Mouse (Mus musculus) hindbrain, embryonic 13.5 days (tissue): Measurements from ENCODE around the gene Rab34. TPM values are rescaled to one million over a fixed set of nuclear protein-coding genes. Genes with fewer than 3 reads are reported as not detected.
A peak's percentile ranks its signal among the peaks of the same experiment; 100 is the strongest.

Source experiments
- ATAC-seq: fragments of 200-750 bp; cut with Nextera tagmentation; 2 replicates; pipeline ENCODE4 v1.8.0; 2017; ENCODE audit warnings: moderate TSS enrichment; ENCODE audit not compliant: low FRiP score
- H3K27ac ChIP-seq: fragments of 300-500 bp; sonication (generic); 2 replicates; pipeline ENCODE4 v1.5.1; 2015; ENCODE audit warnings: inconsistent platforms, mild to moderate bottlenecking, moderate library complexity
- H3K27me3 ChIP-seq: fragments of 300-500 bp; sonication (generic); 2 replicates; pipeline ENCODE4 v1.6.1; 2015; ENCODE audit warnings: mild to moderate bottlenecking, inconsistent platforms
- H3K36me3 ChIP-seq: fragments of 300-500 bp; sonication (generic); 2 replicates; pipeline ENCODE4 v1.6.1; 2015; ENCODE audit warnings: mild to moderate bottlenecking, inconsistent platforms
- H3K4me1 ChIP-seq: fragments of 300-500 bp; sonication (generic); replicated peaks from 2 replicates; pipeline ENCODE4 v1.6.1; 2015; ENCODE audit warnings: inconsistent platforms
- H3K4me2 ChIP-seq: fragments of 300-500 bp; sonication (generic); 2 replicates; pipeline ENCODE4 v1.6.1; 2015; ENCODE audit warnings: inconsistent platforms, mild to moderate bottlenecking, moderate library complexity
- H3K4me3 ChIP-seq: fragments of 300-500 bp; sonication (generic); 2 replicates; pipeline ENCODE4 v1.5.1; 2015; ENCODE audit warnings: mild to moderate bottlenecking, inconsistent platforms
- H3K9ac ChIP-seq: fragments of 300-500 bp; sonication (generic); 2 replicates; pipeline ENCODE4 v1.6.1; 2015; ENCODE audit warnings: mild to moderate bottlenecking, inconsistent platforms
- H3K9me3 ChIP-seq: fragments of 300-500 bp; sonication (generic); 2 replicates; pipeline ENCODE4 v1.6.1; 2016; ENCODE audit warnings: inconsistent platforms
- WGBS: fragments of 180-500 bp; shearing (Covaris S2); methylation state at CpG from one replicate; pipeline ENCODE4 v1.1.7; 2015; 5-methylcytosine and 5-hydroxymethylcytosine counted together
- microRNA-seq: library from miRNA; unstranded; fragments of <30 nt; microRNA quantifications from one replicate; pipeline ENCODE4, GENCODE M21; 2016
- polyA plus RNA-seq: library from polyadenylated mRNA; unstranded; fragments of >200 nt; fragmentation: Nextera tagmentation; extraction: Ambion mirVana; gene quantifications from 2 replicates; pipeline ENCODE4 v1.2.1, GENCODE M21; 2015

Rab34 gene
- polyA plus RNA-seq, 1 experiment from 2014 or later, result 53.2 TPM

DNA sequence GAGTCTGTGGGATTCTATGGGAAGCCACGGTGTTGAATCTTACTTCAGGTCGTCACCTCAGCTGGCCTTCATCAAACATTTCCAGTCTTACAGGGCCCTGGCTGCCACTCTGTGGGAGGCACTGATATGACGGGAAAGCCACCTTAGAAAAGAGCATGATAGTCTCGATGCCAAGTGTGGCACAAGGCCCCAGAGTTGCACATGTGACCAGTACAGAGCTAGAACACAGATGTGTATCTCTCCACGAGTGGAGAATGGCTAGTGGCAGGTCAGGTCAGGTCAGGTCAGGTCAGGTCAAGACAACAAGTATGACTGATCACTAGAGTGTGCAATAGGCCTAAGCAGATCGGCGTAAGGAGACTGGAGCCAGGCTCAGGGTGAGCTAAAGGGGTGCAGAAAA, 22.4 kb downstream of the Rab34 start:
- Histone ChIP-seq H3K27ac (no peak overlapping the region), H3K4me2 (no peak overlapping the region), H3K4me3 (no peak overlapping the region), H3K4me1 (peaks cover 5% of the 10 kb centered on the region), H3K9me3 (no peaks in the 10 kb centered on the region), H3K9ac (no peak overlapping the region), H3K36me3 (peaks cover 100% of the 10 kb centered on the region), H3K27me3 (no peaks in the 10 kb centered on the region)
- no peak for ATAC-seq
- 70% methylated on average over 7 of the region's 7 CpGs for WGBS

DNA sequence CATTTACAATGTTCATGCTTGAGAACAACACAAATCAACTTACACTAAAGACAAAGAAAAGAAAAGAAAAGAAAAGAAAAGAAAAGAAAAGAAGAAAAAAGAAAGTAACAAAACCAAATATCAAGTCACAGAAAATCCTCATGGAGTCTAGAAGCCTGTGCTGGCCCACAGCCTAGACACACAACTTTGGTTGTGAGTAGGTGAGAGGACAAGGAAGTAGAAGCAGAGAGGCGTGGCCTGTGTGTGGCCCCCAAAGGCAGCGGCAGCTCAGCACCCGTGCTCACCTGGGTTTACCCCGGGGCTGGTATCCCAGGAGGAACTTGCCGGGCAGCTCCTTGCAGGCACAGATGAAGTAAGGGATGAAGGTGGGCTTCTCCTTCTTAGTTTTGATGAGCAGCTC, 23.3 kb downstream of the Rab34 start:
- H3K27ac ChIP-seq, result no peak overlapping the region
- H3K9ac ChIP-seq, result no peak overlapping the region
- no peaks in the 10 kb centered on the region for H3K27me3 ChIP-seq
- peaks cover 100% of the 10 kb centered on the region for H3K36me3 ChIP-seq
- no peaks in the 10 kb centered on the region for H3K4me1 ChIP-seq
- 94% methylated on average over 5 of the region's 5 CpGs for WGBS
- H3K9me3 ChIP-seq, result no peaks in the 10 kb centered on the region
- ATAC-seq, result no peak
- H3K4me3 ChIP-seq, result no peak overlapping the region
- H3K4me2 ChIP-seq, result no peak overlapping the region

DNA sequence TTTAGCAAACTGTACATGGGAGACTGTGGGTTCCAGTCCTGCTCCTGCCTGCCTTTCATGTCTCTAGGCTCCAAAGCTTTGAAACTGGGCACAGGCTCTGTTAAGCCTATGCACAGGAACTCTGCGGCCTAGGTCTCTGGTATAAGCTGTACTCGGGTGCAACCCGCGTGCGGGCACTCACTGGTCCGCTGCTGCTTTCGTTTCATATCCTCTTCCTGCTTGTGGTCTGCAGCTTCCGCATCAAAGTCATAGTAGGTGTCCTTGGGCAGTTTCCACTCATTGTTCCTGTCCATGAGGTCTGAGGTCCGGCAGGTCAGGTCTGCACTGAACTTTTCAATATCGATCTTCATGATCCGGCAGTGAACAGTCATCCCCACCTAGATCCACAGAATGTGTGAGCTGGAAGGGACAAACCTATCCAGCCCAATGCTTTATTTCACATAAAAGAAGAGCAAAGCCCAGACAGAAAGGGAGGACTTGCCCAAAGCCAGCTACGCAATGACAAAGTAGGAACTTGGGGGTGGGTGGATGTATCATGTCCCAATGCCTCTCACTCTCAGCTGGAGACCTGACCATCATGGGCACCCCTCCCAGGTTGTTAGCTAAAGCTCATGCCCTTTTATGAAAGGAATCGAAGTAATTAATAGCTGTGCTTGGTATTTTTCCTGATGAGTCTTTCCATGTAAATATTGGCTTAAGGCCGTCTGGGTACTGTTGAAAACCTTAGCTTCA, 25.0 kb downstream of the Rab34 start:
- no peak overlapping the region for H3K27ac ChIP-seq
- H3K4me3 ChIP-seq, result no peak overlapping the region
- peaks cover 99% of the 10 kb centered on the region for H3K36me3 ChIP-seq
- no peak for ATAC-seq
- H3K4me1 ChIP-seq, result no peaks in the 10 kb centered on the region
- H3K27me3 ChIP-seq, result no peaks in the 10 kb centered on the region
- H3K9ac ChIP-seq, result no peak overlapping the region
- H3K9me3 ChIP-seq, result no peaks in the 10 kb centered on the region
- WGBS, result 97% methylated on average over 14 of the region's 14 CpGs
- H3K4me2 ChIP-seq, result no peak overlapping the region

DNA sequence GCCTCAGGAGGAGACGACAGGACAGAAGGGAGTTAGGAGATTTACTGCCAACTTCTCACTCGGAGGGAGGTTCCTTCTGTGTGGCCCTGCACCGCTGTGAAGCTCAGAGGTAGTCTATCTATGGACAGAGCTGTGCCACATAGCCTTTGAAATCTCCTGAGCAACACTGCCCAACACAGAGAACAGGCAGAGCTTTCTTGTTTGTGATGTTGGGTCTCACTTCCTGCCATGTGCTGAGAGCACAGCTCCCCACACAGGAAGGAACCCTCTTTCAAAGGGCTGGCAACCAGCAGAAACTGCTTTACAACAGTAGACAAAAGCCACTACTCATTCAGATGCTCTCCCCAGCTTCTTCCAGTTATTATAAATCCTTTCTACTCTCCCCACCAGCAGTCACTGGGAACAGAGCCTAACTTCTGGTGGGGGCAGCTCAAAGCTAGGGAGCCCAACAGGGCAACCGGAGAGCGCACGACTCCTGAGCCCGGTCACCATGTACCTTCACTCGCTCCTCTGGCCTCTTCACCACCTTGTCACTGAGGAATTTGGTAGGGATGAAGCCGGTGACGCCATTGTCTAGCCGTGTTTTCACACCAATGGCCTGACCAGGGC, 27.6 kb downstream of the Rab34 start:
- H3K9ac ChIP-seq, result no peak overlapping the region
- no peaks in the 10 kb centered on the region for H3K9me3 ChIP-seq
- H3K36me3 ChIP-seq, result peaks cover 98% of the 10 kb centered on the region
- H3K4me3 ChIP-seq, result no peak overlapping the region
- H3K27me3 ChIP-seq, result no peaks in the 10 kb centered on the region
- 0 out of 2 replicates have a peak overlapping the region, but pooled peaks have one; percentile 18 for H3K27ac ChIP-seq
- H3K4me2 ChIP-seq, result no peak overlapping the region
- no peaks in the 10 kb centered on the region for H3K4me1 ChIP-seq
- WGBS, result 91% methylated on average over 11 of the region's 11 CpGs
- no peak for ATAC-seq

DNA sequence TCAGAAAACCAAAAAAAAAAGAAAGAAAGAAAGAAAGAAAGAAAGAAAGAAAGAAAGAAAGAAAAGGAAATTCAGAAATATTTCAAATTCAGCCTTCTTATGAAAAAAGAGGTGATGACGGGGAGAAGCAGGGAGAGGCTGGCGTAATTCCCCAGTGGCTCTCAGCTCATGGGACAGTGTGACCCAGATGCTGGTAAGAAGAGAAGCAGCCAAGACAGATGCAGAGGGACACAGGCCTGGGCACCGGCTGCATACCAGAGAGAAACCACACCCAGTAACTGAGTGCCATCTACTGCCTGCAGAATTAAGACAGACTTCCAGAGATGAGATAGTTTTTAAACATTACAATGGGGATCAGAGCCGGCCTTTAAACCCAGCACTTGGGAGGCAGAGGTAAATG, 35.4 kb downstream of the Rab34 start:
- H3K4me1 ChIP-seq, result no peaks in the 10 kb centered on the region
- WGBS, result 88% methylated on average over 4 of the region's 4 CpGs
- H3K9me3 ChIP-seq, result no peaks in the 10 kb centered on the region
- no peak for ATAC-seq
- no peak overlapping the region for H3K4me2 ChIP-seq
- H3K27me3 ChIP-seq, result no peaks in the 10 kb centered on the region
- H3K36me3 ChIP-seq, result peaks cover 97% of the 10 kb centered on the region
- no peak overlapping the region for H3K4me3 ChIP-seq
- H3K9ac ChIP-seq, result no peak overlapping the region
- no peak overlapping the region for H3K27ac ChIP-seq

DNA sequence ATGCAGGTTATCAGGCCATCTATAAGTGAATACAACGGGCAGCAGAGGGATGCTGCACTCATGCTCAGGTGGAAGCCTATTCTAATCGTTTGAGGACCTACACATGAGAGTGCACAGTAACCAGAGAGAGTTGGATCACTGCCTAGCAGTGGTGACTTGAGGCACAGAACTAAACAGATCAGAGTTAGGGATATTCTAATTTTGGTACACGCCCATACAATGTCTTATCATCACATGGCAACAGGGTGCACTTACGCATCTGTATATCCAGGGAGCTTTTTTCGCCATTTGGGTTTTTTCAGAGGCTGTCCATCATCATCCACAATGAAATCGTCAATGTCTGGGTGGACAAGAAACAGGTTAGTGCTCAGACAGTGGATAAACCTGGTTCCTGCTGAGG, 43.3 kb downstream of the Rab34 start:
- Histone ChIP-seq H3K9ac (no peak overlapping the region), H3K4me2 (no peak overlapping the region), H3K4me3 (no peak overlapping the region), H3K9me3 (no peaks in the 10 kb centered on the region), H3K36me3 (peaks cover 77% of the 10 kb centered on the region), H3K4me1 (no peaks in the 10 kb centered on the region), H3K27me3 (no peaks in the 10 kb centered on the region), H3K27ac (no peak overlapping the region)
- WGBS, result 94% methylated on average over 6 of the region's 6 CpGs
- ATAC-seq, result no peak

DNA sequence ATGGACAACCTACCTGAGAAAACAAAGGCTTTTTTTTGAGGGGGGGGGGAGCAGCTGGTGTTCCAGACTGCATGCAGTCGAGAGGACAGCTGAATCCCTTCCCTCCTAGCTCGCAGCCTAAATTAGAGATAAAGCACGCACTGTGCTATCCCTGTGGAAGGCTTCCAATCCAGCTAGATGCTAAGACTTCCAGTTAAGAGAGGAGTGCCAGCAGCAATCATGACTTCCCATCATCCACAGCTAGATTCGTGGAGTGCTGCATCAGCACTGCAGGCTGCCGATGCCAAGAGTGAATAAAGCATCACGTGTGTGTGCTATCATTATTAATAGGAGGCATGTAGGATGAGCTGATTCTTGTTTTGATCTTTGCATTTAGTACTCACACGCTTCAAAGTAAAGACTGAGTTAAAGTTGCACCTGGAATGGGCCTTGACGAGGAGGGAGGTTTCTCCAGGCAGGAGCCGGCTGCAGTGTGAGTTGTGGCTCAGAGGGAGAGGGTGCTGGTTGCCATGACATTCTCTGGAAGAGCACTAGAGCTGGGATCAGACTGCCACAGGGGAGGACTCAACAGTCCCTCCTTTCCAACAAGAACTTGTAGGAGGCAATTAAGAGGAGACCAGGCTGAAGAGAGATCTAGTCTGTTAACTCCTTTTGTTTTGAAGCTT, 52.1 kb downstream of the Rab34 start:
- Histone ChIP-seq H3K9me3 (no peaks in the 10 kb centered on the region), H3K27me3 (no peaks in the 10 kb centered on the region), H3K9ac (no peak overlapping the region), H3K36me3 (peaks cover 16% of the 10 kb centered on the region), H3K27ac (no peak overlapping the region), H3K4me2 (no peak overlapping the region), H3K4me1 (peaks cover 37% of the 10 kb centered on the region), H3K4me3 (no peak overlapping the region)
- WGBS, result 92% methylated on average over 9 of the region's 9 CpGs
- ATAC-seq, result no peak

Small RNA genes lying within 50 kb of the gene (microRNA-seq; reads per million reads assigned to microRNA genes)
- gene Mir7653, result not detected

Other genes with a start within 250 kb of the Rab34 start
- gene Phf12, start 205.7 kb upstream of the Rab34 start, polyA plus RNA-seq, result 18.9 and 21.2 TPM in 2 replicates
- 37.1 and 39.3 TPM in 2 replicates for gene Dhrs13, start 156.2 kb upstream of the Rab34 start, polyA plus RNA-seq
- 80.5 and 86.4 TPM in 2 replicates for gene Flot2, start 150.5 kb upstream of the Rab34 start, polyA plus RNA-seq
- gene Eral1, start 108.0 kb upstream of the Rab34 start, polyA plus RNA-seq, result 31.5 and 32.0 TPM in 2 replicates
- gene Fam222b, start 93.8 kb upstream of the Rab34 start, polyA plus RNA-seq, result 28.2 and 31.4 TPM in 2 replicates
- 125 and 127 TPM in 2 replicates for gene Traf4, start 22.8 kb upstream of the Rab34 start, polyA plus RNA-seq
- gene Nek8, start 11.8 kb upstream of the Rab34 start, polyA plus RNA-seq, result 6.6 and 6.7 TPM in 2 replicates
- gene Tlcd1, start 11.7 kb upstream of the Rab34 start, polyA plus RNA-seq, result 7.0 and 8.3 TPM in 2 replicates
- gene Rpl23a, start 4.8 kb upstream of the Rab34 start, polyA plus RNA-seq, result 913 and 965 TPM in 2 replicates
- gene Proca1, start 5.0 kb downstream of the Rab34 start, polyA plus RNA-seq, result 2.5 and 3.3 TPM in 2 replicates
- 87.1 and 87.8 TPM in 2 replicates for gene Sdf2, start 57.3 kb downstream of the Rab34 start, polyA plus RNA-seq
- 29.9 and 30.1 TPM in 2 replicates for gene Supt6, start 57.6 kb downstream of the Rab34 start, polyA plus RNA-seq
- gene 2610507B11Rik, start 73.3 kb downstream of the Rab34 start, polyA plus RNA-seq, result 64.9 and 67.2 TPM in 2 replicates
- 0.19 and 0.49 TPM in 2 replicates for gene BC030499, start 102.4 kb downstream of the Rab34 start, polyA plus RNA-seq
- gene Spag5, start 113.1 kb downstream of the Rab34 start, polyA plus RNA-seq, result 9.9 and 10.2 TPM in 2 replicates
- 144 and 175 TPM in 2 replicates for gene Aldoc, start 134.5 kb downstream of the Rab34 start, polyA plus RNA-seq
- gene Pigs, start 140.0 kb downstream of the Rab34 start, polyA plus RNA-seq, result 75.0 and 78.2 TPM in 2 replicates
- 75.1 and 76.7 TPM in 2 replicates for gene Unc119, start 155.1 kb downstream of the Rab34 start, polyA plus RNA-seq
- gene Foxn1, start 198.1 kb downstream of the Rab34 start, polyA plus RNA-seq, result not detected in 2 replicates
- not detected in 2 replicates for gene Slc13a2, start 233.8 kb downstream of the Rab34 start, polyA plus RNA-seq